Mouse (Mus musculus) olfactory bulb, adult 2 months (tissue): ENCODE results near the gene Rap1gap2.

Source experiments
- CTCF ChIP-seq: fragments of 200-500 bp; IDR thresholded peaks from 2 replicates; pipeline ENCODE4 v1.5.1; 2012; ENCODE audit warnings: low read depth, mild to moderate bottlenecking, low read length, moderate library complexity; ENCODE audit not compliant: insufficient read depth
- POLR2A ChIP-seq: fragments of 200-500 bp; IDR thresholded peaks from 2 replicates; pipeline ENCODE4 v1.6.1; 2012; ENCODE audit warnings: mild to moderate bottlenecking, low read depth, low read length, moderate library complexity; ENCODE audit not compliant: insufficient read depth

- TF ChIP-seq CTCF: no peak
- no peak for TF ChIP-seq POLR2A
These were observed 95.7 kb downstream of the Rap1gap2 start for GRCm38 (mm10) chr11:74515046-74515445.
